Mouse (Mus musculus): Measurements from ENCODE around the gene Clybl. TPM values are rescaled to one million over a fixed set of nuclear protein-coding genes. Genes with fewer than 3 reads are reported as not detected.

The Clybl gene
- polyA plus RNA-seq, 1 experiment: 30.9 TPM

DNA sequence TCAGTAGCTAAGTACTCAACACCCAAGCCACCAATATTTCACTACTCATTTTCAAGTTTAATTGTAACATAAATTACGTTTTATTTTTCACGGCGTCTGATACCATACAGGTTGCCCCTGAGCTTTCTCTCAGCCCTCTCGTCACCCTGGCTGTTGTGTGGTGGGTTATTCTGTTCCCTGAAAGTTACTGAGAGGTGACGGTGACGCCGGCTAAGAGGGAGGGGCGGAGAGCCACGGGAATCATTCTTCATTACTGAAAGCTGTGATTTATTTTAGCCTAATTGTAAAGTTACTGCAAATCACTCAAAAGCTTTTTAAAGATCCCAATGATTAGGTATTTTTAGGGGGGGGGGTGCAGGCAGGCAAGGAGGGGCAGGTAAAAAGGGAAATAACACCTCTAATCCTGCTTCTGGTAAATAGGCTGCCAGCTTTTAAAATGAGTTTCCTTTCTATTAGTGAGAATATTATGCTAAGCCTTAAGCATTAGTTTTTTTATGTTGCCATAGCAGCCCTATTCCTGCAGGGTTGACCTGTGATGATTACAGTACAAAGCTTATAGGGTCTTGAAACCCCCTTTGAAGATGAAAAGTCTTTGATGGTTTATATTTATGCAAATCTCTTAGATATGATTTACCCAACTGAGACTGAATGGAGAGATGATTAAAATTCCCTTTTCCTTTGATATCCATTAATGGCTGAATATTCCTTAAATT is 192.9 kb downstream of the Clybl start:
- no peak overlapping the region for H3ac ChIP-seq (ENCODE audit: control insufficient read depth, insufficient read length)
- peaks cover 5% of the 10 kb centered on the region for H3K27me3 ChIP-seq (ENCODE audit: control insufficient read depth, insufficient read depth, insufficient read length)
- no peaks in the 10 kb centered on the region for H3K79me2 ChIP-seq (ENCODE audit: control insufficient read depth, insufficient read depth)
- H3K4me3 ChIP-seq: no peak overlapping the region
- H3K36me3 ChIP-seq (ENCODE audit: control insufficient read depth, insufficient read depth): no peaks in the 10 kb centered on the region
- no peak overlapping the region for H3K4me2 ChIP-seq (ENCODE audit: low read depth)
- TF ChIP-seq TCF12 (IDR thresholded peaks at IDR 0.05; ENCODE audit: insufficient read depth, poor library complexity, severe bottlenecking): no peak
- TF ChIP-seq E2F4 (IDR thresholded peaks at IDR 0.05; ENCODE audit: insufficient read depth): no peak
- TF ChIP-seq POLR2AphosphoS2 (IDR thresholded peaks at IDR 0.05; ENCODE audit: insufficient read length, low read depth): no peak
- TF ChIP-seq MYOD1 (IDR thresholded peaks at IDR 0.05; ENCODE audit: control insufficient read depth in 1 of 3, insufficient read length in 2 of 3, low read depth in 2 of 3): no peak
- TF ChIP-seq SRF (IDR thresholded peaks at IDR 0.05; ENCODE audit: control insufficient read depth, insufficient read length, low read depth): no peak
- no peak for TF ChIP-seq CEBPB (IDR thresholded peaks at IDR 0.05; ENCODE audit: insufficient read depth, poor library complexity, severe bottlenecking)
- TF ChIP-seq TCF3 (IDR thresholded peaks at IDR 0.05; ENCODE audit: insufficient read length, low read depth): no peak
- no peak for TF ChIP-seq MAX (IDR thresholded peaks at IDR 0.05; ENCODE audit: low read depth)

DNA sequence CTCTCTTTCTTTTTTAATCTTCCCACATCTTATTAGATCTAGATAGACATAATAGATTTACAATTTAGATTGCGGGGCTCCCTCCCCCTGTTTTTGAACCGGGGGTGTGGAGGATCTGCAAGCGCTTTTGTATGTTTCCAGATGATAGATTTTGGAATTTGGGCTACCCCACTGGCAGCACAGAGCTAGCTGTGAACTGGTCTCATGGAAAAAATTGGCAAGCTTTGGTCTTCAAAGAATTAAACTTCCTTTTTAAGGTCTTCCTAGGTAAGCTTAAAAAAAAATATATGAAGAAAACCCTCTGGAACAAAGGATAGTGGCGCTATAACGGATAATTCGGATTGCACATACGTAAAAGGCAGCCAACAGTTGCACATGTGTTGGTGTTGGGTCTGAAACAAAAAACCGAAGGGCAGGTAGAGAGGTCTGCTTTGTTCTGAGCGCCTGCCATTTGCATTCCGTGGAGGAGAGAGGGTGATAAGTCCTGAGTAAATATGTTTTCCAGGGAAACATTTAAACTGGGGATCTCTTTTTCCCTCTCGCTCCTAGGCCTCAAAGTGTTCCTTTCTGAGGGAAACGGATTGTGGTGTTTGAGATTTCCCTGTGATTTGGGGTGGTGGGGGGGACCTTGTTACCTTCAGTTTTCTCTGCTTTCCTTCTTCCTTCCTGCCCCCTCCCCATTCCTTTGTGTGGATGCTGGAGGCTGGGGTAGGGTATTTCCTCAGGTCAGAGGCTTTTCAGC is 193.7 kb downstream of the Clybl start:
- peaks cover 5% of the 10 kb centered on the region for H3K27me3 ChIP-seq (ENCODE audit: control insufficient read depth, insufficient read depth, insufficient read length)
- no peak for TF ChIP-seq USF1 (IDR thresholded peaks at IDR 0.05; ENCODE audit: low read depth)
- TF ChIP-seq SRF (IDR thresholded peaks at IDR 0.05; ENCODE audit: control insufficient read depth, insufficient read length, low read depth): no peak
- TF ChIP-seq MYOD1 (IDR thresholded peaks at IDR 0.05; ENCODE audit: control insufficient read depth in 1 of 3, insufficient read length in 2 of 3, low read depth in 2 of 3): no peak
- no peak for TF ChIP-seq E2F4 (IDR thresholded peaks at IDR 0.05; ENCODE audit: insufficient read depth)
- TF ChIP-seq CEBPB (IDR thresholded peaks at IDR 0.05; ENCODE audit: insufficient read depth, poor library complexity, severe bottlenecking): no peak
- no peak for TF ChIP-seq POLR2A (IDR thresholded peaks at IDR 0.05; ENCODE audit: insufficient read length, low read depth)
- TF ChIP-seq MAX (IDR thresholded peaks at IDR 0.05; ENCODE audit: low read depth): no peak
- TF ChIP-seq POLR2AphosphoS2 (IDR thresholded peaks at IDR 0.05; ENCODE audit: insufficient read length, low read depth): no peak
- TF ChIP-seq TCF3 (IDR thresholded peaks at IDR 0.05; ENCODE audit: insufficient read length, low read depth): no peak
- no peak for TF ChIP-seq MYOG (IDR thresholded peaks at IDR 0.05; ENCODE audit: control insufficient read depth in 1 of 3, insufficient read depth in 1 of 3, insufficient read length in 2 of 3, low read depth in 2 of 3)
- no peak for TF ChIP-seq TCF12 (IDR thresholded peaks at IDR 0.05; ENCODE audit: insufficient read depth, poor library complexity, severe bottlenecking)
- TF ChIP-seq REST (IDR thresholded peaks at IDR 0.05; ENCODE audit: insufficient read depth, insufficient read length): no peak
- no peaks in the 10 kb centered on the region for H3K36me3 ChIP-seq (ENCODE audit: control insufficient read depth, insufficient read depth)
- no peak overlapping the region for H3K4me3 ChIP-seq
- no peak overlapping the region for H3K4me2 ChIP-seq (ENCODE audit: low read depth)
- no peaks in the 10 kb centered on the region for H3K79me2 ChIP-seq (ENCODE audit: control insufficient read depth, insufficient read depth)
- no peak overlapping the region for H3ac ChIP-seq (ENCODE audit: control insufficient read depth, insufficient read length)

DNA sequence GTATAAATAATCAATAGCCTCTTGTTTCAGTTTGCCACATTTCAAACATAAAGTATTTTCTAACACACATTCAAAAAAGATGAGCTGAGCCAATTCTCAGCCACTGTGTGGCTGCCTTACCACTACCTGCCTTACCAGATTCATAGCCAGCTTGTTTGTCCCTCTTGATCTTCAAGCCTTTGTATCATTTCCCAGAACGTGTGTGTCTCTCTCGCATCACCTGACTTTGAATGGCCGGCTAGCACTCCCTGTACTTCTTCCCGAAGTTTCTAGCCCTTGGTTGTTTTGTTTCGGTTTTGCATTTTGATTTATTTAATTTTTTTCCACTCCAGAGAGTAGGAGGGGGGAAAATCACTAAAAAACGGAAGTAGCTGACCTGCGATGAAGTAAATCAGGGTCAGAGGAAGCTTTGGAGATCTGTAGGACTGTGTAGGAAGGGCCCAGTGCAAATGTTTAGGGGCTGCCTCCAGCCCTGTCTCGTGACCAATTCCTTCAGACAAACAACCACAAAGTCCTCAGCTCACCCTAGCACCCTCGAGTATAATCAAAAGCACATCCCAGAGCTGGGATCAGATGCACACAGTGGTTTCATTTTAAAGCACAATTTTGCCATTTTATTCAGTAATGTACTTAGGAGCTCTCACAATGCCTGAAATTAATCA is 195.1 kb downstream of the Clybl start:
- no peak overlapping the region for H3K4me2 ChIP-seq (ENCODE audit: low read depth)
- no peak overlapping the region for H3K4me3 ChIP-seq
- TF ChIP-seq E2F4 (IDR thresholded peaks at IDR 0.05; ENCODE audit: insufficient read depth): no peak
- no peaks in the 10 kb centered on the region for H3K79me2 ChIP-seq (ENCODE audit: control insufficient read depth, insufficient read depth)
- H3ac ChIP-seq (ENCODE audit: control insufficient read depth, insufficient read length): no peak overlapping the region
- peaks cover under 1% of the 10 kb centered on the region for H3K27me3 ChIP-seq (ENCODE audit: control insufficient read depth, insufficient read depth, insufficient read length)
- no peaks in the 10 kb centered on the region for H3K36me3 ChIP-seq (ENCODE audit: control insufficient read depth, insufficient read depth)

DNA sequence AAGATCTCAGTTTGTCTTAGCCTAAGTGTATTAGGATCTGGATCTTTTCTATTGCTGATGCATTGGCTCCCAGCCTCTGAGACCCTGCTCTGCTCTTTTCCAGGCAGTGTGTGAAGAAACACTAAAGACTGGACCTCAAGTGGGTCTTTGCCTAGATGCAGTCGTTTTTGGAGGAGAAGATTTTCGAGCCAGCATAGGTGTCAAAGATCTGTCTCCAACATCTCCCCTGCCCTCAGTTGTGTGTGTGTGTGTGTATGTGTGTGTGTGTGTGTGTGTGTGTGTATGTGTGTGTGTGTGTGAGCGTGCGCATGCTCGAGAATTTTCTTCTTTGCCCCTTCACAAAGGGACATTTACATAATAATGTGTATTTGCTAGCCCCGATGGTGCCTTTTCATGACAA is 196.2 kb downstream of the Clybl start:
- no peak overlapping the region for H3ac ChIP-seq (ENCODE audit: control insufficient read depth, insufficient read length)
- H3K27me3 ChIP-seq (ENCODE audit: control insufficient read depth, insufficient read depth, insufficient read length): no peaks in the 10 kb centered on the region
- H3K4me3 ChIP-seq: no peak overlapping the region
- no peaks in the 10 kb centered on the region for H3K79me2 ChIP-seq (ENCODE audit: control insufficient read depth, insufficient read depth)
- no peaks in the 10 kb centered on the region for H3K36me3 ChIP-seq (ENCODE audit: control insufficient read depth, insufficient read depth)
- TF ChIP-seq CEBPB (IDR thresholded peaks at IDR 0.05; ENCODE audit: insufficient read depth, poor library complexity, severe bottlenecking): no peak
- H3K4me2 ChIP-seq (ENCODE audit: low read depth): no peak overlapping the region

DNA sequence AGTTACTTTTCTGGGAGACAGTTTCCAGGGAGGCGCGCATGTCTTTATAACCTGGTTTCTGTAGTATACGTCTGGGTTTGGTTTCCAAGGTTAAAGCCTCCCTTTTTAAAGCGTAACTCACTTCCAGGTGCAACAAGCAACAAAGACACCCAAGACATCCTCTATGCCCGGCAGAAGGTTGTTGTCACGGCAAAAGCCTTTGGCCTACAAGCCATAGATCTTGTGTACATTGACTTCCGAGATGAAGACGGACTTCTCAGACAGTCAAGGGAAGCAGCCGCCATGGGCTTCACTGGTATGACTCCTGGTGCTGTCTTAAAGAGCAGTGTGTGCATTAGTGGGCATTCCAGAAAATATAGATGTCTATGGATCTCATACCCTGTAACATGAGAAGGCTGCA is 197.6 kb downstream of the Clybl start:
- no peak overlapping the region for H3ac ChIP-seq (ENCODE audit: control insufficient read depth, insufficient read length)
- no peaks in the 10 kb centered on the region for H3K36me3 ChIP-seq (ENCODE audit: control insufficient read depth, insufficient read depth)
- TF ChIP-seq SRF (IDR thresholded peaks at IDR 0.05; ENCODE audit: control insufficient read depth, insufficient read length, low read depth) (no peak), TCF3 (IDR thresholded peaks at IDR 0.05; ENCODE audit: insufficient read length, low read depth) (no peak)
- no peak overlapping the region for H3K4me2 ChIP-seq (ENCODE audit: low read depth)
- H3K4me3 ChIP-seq: no peak overlapping the region
- H3K79me2 ChIP-seq (ENCODE audit: control insufficient read depth, insufficient read depth): no peaks in the 10 kb centered on the region
- no peaks in the 10 kb centered on the region for H3K27me3 ChIP-seq (ENCODE audit: control insufficient read depth, insufficient read depth, insufficient read length)
